Mouse (Mus musculus) lung, adult 2 months (tissue): ENCODE measurements around the gene Psmd7.

Experiments
- CTCF ChIP-seq: fragments of 200-500 bp; IDR thresholded peaks from 2 replicates; pipeline ENCODE4 v1.5.1; 2011; ENCODE audit warnings: mild to moderate bottlenecking, low read length, control low read depth; ENCODE audit not compliant: insufficient read depth
- POLR2A ChIP-seq: fragments of 200-500 bp; IDR thresholded peaks from 2 replicates; pipeline ENCODE4 v1.6.1; 2011; ENCODE audit warnings: low read depth, mild to moderate bottlenecking, control low read depth, low read length, borderline replicate concordance; ENCODE audit errors: extremely low read depth

DNA sequence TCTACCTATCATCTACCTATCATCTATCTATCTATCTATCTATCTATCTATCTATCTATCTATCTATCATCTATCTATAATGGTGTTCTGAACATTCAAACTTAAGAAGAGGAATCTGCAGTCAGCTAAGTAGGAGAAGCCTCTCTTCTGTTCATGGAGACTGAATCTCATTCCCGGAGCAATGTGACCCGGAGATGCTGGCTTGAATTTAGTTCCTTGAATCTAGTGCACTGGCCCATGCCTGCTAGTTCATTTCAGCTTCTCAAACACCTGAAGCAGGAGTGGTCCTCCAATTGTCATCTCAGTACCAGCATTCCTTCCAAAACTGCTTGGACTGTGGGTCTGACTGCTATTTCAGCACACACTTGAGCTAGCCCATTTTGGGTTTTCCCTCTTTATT is 45.5 kb upstream of the Psmd7 start:
- TF ChIP-seq CTCF (no peak), POLR2A (no peak)
